Mouse (Mus musculus) forebrain, postnatal 0 days (tissue): Measurements from ENCODE around the gene Camk2g. TPM values are rescaled to one million over a fixed set of nuclear protein-coding genes. Genes with fewer than 3 reads are reported as not detected.

Experiments used
- ATAC-seq: fragments of 200-750 bp; cut with Nextera tagmentation; 2 replicates; pipeline ENCODE4 v1.8.0; 2017; ENCODE audit warnings: mild to moderate bottlenecking, moderate library complexity
- DNase-seq: peaks from one replicate; pipeline ENCODE4 v3.0.0-alpha.2; 2015
- H3K27ac ChIP-seq: fragments of 300-500 bp; sonication (generic); 2 replicates; pipeline ENCODE4 v1.5.1; 2014; ENCODE audit warnings: low read depth, mild to moderate bottlenecking, antibody characterized with exemption, low read length, moderate library complexity, mixed read lengths
- H3K27me3 ChIP-seq: fragments of 300-500 bp; sonication (generic); 2 replicates; pipeline ENCODE4 v1.6.1; 2014; ENCODE audit warnings: mild to moderate bottlenecking, low read length, mixed read lengths; ENCODE audit not compliant: insufficient read depth
- H3K36me3 ChIP-seq: fragments of 300-500 bp; sonication (generic); 2 replicates; pipeline ENCODE4 v1.6.1; 2014; ENCODE audit warnings: mild to moderate bottlenecking, moderate library complexity; ENCODE audit not compliant: insufficient read depth
- H3K4me1 ChIP-seq: fragments of 300-500 bp; sonication (generic); 2 replicates; pipeline ENCODE4 v1.6.1; 2014; ENCODE audit warnings: antibody characterized with exemption; ENCODE audit not compliant: insufficient read depth
- H3K4me2 ChIP-seq: fragments of 300-500 bp; sonication (generic); 2 replicates; pipeline ENCODE4 v1.6.1; 2014; ENCODE audit warnings: low read depth, mild to moderate bottlenecking, moderate library complexity
- H3K4me3 ChIP-seq: fragments of 300-500 bp; sonication (generic); 2 replicates; pipeline ENCODE4 v1.5.1; 2014; ENCODE audit warnings: low read depth, low read length, mixed read lengths
- H3K9ac ChIP-seq: fragments of 300-500 bp; sonication (generic); 2 replicates; pipeline ENCODE4 v1.6.1; 2014; ENCODE audit warnings: mild to moderate bottlenecking
- H3K9me3 ChIP-seq: fragments of 300-500 bp; sonication (generic); 2 replicates; pipeline ENCODE4 v1.6.1; 2016; ENCODE audit warnings: low read length
- CTCF ChIP-seq: sonication (generic); IDR thresholded peaks from 2 replicates; pipeline ENCODE4 v1.5.1; 2016; ENCODE audit warnings: antibody characterized with exemption, control low read depth, low read depth
- WGBS: fragments of 180-500 bp; shearing (Covaris S2); extraction: QIAGEN DNeasy Blood & Tissue Kit; methylation state at CpG from one replicate; pipeline ENCODE4 v1.1.7; 2014; 5-methylcytosine and 5-hydroxymethylcytosine counted together
- polyA plus RNA-seq: library from polyadenylated mRNA; unstranded; fragments of >200 nt; fragmentation: Nextera tagmentation; extraction: Ambion mirVana; gene quantifications from 2 replicates; pipeline ENCODE4 v1.2.1, GENCODE M21; 2015
- total RNA-seq: library from RNA; depleted of rRNA; stranded (reverse); fragments of >200 nt; gene quantifications from 2 replicates; pipeline ENCODE4 v1.2.3, GENCODE M21; 2014

The Camk2g gene
- total and polyA plus RNA-seq, 2 experiments from 2014 or later, result 145 to 231 TPM

DNA sequence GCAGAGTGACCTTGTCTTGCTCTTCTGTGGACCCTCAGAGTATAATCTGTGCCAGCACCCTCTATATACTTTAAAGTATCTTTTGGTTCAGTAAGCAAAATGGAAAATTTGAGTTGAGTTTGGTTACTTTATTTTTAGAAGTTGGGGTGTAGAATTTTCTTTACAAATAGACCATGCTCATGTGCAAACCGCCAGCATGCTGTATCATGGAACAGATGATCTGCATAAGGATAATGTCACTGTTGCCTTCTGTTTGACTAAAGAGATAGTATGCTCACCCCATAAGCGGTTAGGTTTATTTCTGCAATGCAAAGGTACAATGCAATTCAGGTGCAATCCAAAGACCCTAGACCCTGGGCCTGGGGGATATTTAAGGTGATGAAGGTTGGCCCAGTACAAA lies 31.6 kb upstream of the Camk2g start:
- H3K9me3 ChIP-seq, result no peaks in the 10 kb centered on the region

DNA sequence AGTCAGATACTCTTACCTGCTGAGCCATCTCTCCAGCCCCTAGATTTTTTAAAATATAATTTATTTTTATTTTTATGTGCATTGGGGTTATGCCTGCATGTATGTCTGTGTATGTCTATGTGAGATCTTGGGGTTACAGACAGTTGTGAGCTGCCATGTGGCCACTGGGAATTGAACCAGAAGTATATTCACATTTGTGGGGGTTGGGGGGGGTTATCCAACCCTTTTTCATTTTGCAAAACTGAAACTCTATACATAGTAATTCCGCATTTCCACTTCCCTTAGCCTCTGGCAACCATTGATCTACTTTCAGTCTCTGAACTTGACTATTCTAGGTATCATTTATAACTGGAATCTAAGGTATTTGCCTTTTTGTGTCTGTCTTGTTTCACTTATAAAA lies 30.6 kb upstream of the Camk2g start:
- Histone ChIP-seq H3K9me3 (no peaks in the 10 kb centered on the region), H3K4me2 (no peak overlapping the region), H3K9ac (no peak overlapping the region), H3K4me1 (no peaks in the 10 kb centered on the region), H3K36me3 (no peaks in the 10 kb centered on the region), H3K27ac (no peak overlapping the region), H3K27me3 (no peaks in the 10 kb centered on the region), H3K4me3 (no peak overlapping the region)
- TF ChIP-seq CTCF, result no peak
- DNase-seq, result no peak
- WGBS, result 79% methylated on average over 1 of the region's 1 CpGs
- no peak for ATAC-seq

More for the DNA sequence above, 31.6 kb upstream of the Camk2g start:
- no peaks in the 10 kb centered on the region for H3K36me3 ChIP-seq
- no peak overlapping the region for H3K4me3 ChIP-seq
- peak; percentile 52 for DNase-seq
- H3K27ac ChIP-seq, result no peak overlapping the region
- peak; percentile 63; the same call in 1 of the 2 replicates for ATAC-seq
- H3K4me2 ChIP-seq, result no peak overlapping the region
- WGBS, result 83% methylated on average over 2 of the region's 2 CpGs
- no peak for TF ChIP-seq CTCF
- H3K9ac ChIP-seq, result no peak overlapping the region
- no peaks in the 10 kb centered on the region for H3K4me1 ChIP-seq
- H3K27me3 ChIP-seq, result no peaks in the 10 kb centered on the region

- DNase-seq, result no peak
- no peaks in the 10 kb centered on the region for H3K4me1 ChIP-seq
- no peaks in the 10 kb centered on the region for H3K36me3 ChIP-seq
- ATAC-seq, result no peak
- no peak overlapping the region for H3K4me2 ChIP-seq
- H3K9me3 ChIP-seq, result peaks cover 2% of the 10 kb centered on the region; the same call in 1 of the 2 replicates
- no peak overlapping the region for H3K4me3 ChIP-seq
- no peak overlapping the region for H3K27ac ChIP-seq
- H3K27me3 ChIP-seq, result no peaks in the 10 kb centered on the region
- no peak overlapping the region for H3K9ac ChIP-seq
- TF ChIP-seq CTCF, result no peak
- WGBS, result 81% methylated on average over 3 of the region's 3 CpGs
Measured at GRCm38 (mm10) chr14:20815448-20815847, 21.6 kb upstream of the Camk2g start.

- no peaks in the 10 kb centered on the region for H3K27me3 ChIP-seq
- peaks cover 2% of the 10 kb centered on the region; the same call in 1 of the 2 replicates for H3K9me3 ChIP-seq
- no peak overlapping the region for H3K9ac ChIP-seq
- DNase-seq (no peak), ATAC-seq (no peak)
- TF ChIP-seq CTCF, result no peak
- H3K4me2 ChIP-seq, result no peak overlapping the region
- no peaks in the 10 kb centered on the region for H3K4me1 ChIP-seq
- H3K4me3 ChIP-seq, result no peak overlapping the region
- H3K36me3 ChIP-seq, result no peaks in the 10 kb centered on the region
- no peak overlapping the region for H3K27ac ChIP-seq
- 75% methylated on average over 7 of the region's 7 CpGs for WGBS
Measured at GRCm38 (mm10) chr14:20811779-20812406, 18.0 kb upstream of the Camk2g start.

- H3K4me1 ChIP-seq, result no peaks in the 10 kb centered on the region
- DNase-seq, result no peak
- 90% methylated on average over 8 of the region's 8 CpGs for WGBS
- no peak overlapping the region for H3K27ac ChIP-seq
- no peaks in the 10 kb centered on the region for H3K9me3 ChIP-seq
- H3K36me3 ChIP-seq, result no peaks in the 10 kb centered on the region
- TF ChIP-seq CTCF, result no peak
- no peaks in the 10 kb centered on the region for H3K27me3 ChIP-seq
- H3K4me3 ChIP-seq, result no peak overlapping the region
- H3K9ac ChIP-seq, result no peak overlapping the region
- ATAC-seq, result no peak
- H3K4me2 ChIP-seq, result no peak overlapping the region
Measured at GRCm38 (mm10) chr14:20811236-20811635, 17.3 kb upstream of the Camk2g start.

DNA sequence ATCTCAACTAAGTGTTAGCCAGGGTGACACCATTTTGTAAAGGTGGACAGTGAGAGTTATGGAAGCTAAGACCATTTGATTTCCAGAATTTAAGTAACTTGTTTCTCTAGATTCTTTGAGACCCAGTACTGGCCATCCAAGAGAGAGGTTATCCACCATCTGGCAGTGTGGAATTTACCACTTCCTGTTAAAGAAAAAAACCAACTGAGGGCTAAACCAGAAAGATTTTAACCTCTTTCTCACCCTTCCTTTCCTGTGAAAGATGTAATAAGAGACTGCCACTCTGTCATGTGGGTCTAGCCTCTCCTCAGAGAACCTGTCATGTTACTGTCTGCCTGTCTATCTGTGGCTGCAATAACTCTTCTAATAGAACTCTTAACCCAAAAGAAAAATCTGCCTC lies 15.9 kb upstream of the Camk2g start:
- no peak overlapping the region for H3K27ac ChIP-seq
- ATAC-seq, result no peak

DNA sequence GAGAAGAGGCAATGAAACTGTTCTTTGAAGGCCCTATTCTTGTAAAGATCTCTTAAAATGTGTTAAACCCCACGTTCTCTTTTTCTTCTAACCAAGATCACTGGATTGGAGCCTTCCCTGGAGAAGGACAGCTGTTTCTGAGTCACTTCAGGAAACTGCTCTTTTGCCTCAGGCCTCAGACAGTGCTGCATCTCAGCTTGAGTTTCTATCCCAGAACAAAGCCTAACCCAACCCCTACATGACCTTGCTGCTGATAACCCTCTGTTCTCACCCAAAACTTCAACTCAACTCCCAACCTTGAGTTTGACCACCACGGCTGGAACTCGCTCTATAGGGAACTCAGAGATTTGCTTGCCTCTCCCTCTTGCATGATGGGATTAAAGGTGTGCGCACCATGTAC lies 15.5 kb upstream of the Camk2g start:
- H3K36me3 ChIP-seq, result no peaks in the 10 kb centered on the region
- H3K9ac ChIP-seq, result no peak overlapping the region
- no peak overlapping the region for H3K4me2 ChIP-seq
- TF ChIP-seq CTCF, result no peak
- 0 out of 2 replicates have a peak, but pooled peaks cover 3% of the 10 kb centered on the region for H3K4me1 ChIP-seq
- no peak overlapping the region for H3K4me3 ChIP-seq
- 90% methylated on average over 4 of the region's 4 CpGs for WGBS
- no peaks in the 10 kb centered on the region for H3K27me3 ChIP-seq
- DNase-seq, result no peak
- no peaks in the 10 kb centered on the region for H3K9me3 ChIP-seq
- no peak overlapping the region for H3K27ac ChIP-seq
- ATAC-seq, result no peak

More for the DNA sequence above, 15.9 kb upstream of the Camk2g start:
- no peak for DNase-seq
- no peak overlapping the region for H3K9ac ChIP-seq
- TF ChIP-seq CTCF, result no peak
- H3K4me2 ChIP-seq, result no peak overlapping the region
- no peak overlapping the region for H3K4me3 ChIP-seq
- no peaks in the 10 kb centered on the region for H3K36me3 ChIP-seq
- H3K27me3 ChIP-seq, result no peaks in the 10 kb centered on the region
- no peaks in the 10 kb centered on the region for H3K9me3 ChIP-seq
- H3K4me1 ChIP-seq, result 0 out of 2 replicates have a peak, but pooled peaks cover 3% of the 10 kb centered on the region
